Mouse (Mus musculus) heart, embryonic 12.5 days (tissue): ENCODE data around the gene Bod1l. TPM values are rescaled to one million over a fixed set of nuclear protein-coding genes. Genes with fewer than 3 reads are reported as not detected.

Experiments used
- ATAC-seq: fragments of 200-750 bp; cut with Nextera tagmentation; 2 replicates; pipeline ENCODE4 v1.8.0; 2017; ENCODE audit warnings: moderate TSS enrichment, moderate library complexity; ENCODE audit not compliant: insufficient number of reproducible peaks, low FRiP score
- H3K27ac ChIP-seq: fragments of 300-500 bp; sonication (generic); 2 replicates; pipeline ENCODE4 v1.5.1; 2016; ENCODE audit warnings: mild to moderate bottlenecking, moderate library complexity; ENCODE audit not compliant: poor library complexity, severe bottlenecking
- H3K27me3 ChIP-seq: fragments of 300-500 bp; sonication (generic); replicated peaks from 2 replicates; pipeline ENCODE4 v1.6.1; 2016; ENCODE audit warnings: mild to moderate bottlenecking, moderate library complexity
- H3K36me3 ChIP-seq: fragments of 300-500 bp; sonication (generic); 2 replicates; pipeline ENCODE4 v1.6.1; 2016; ENCODE audit warnings: mild to moderate bottlenecking, moderate library complexity
- H3K4me1 ChIP-seq: fragments of 300-500 bp; sonication (generic); replicated peaks from 2 replicates; pipeline ENCODE4 v1.6.1; 2016; ENCODE audit warnings: mild to moderate bottlenecking
- H3K4me2 ChIP-seq: fragments of 300-500 bp; sonication (generic); 2 replicates; pipeline ENCODE4 v1.6.1; 2016; ENCODE audit warnings: mild to moderate bottlenecking, moderate library complexity
- H3K4me3 ChIP-seq: fragments of 300-500 bp; sonication (generic); 2 replicates; pipeline ENCODE4 v1.5.1; 2016; ENCODE audit warnings: mild to moderate bottlenecking
- H3K9ac ChIP-seq: fragments of 300-500 bp; sonication (generic); 2 replicates; pipeline ENCODE4 v1.6.1; 2016; ENCODE audit warnings: mild to moderate bottlenecking, moderate library complexity
- H3K9me3 ChIP-seq: fragments of 300-500 bp; sonication (generic); replicated peaks from 2 replicates; pipeline ENCODE4 v1.6.1; 2016; ENCODE audit warnings: mild to moderate bottlenecking, moderate library complexity
- WGBS: fragments of 180-500 bp; shearing (Covaris S2); methylation state at CpG from one replicate; pipeline ENCODE4 v1.1.7; 2016; 5-methylcytosine and 5-hydroxymethylcytosine counted together
- polyA plus RNA-seq: library from polyadenylated mRNA; unstranded; fragments of >200 nt; fragmentation: Nextera tagmentation; extraction: Ambion mirVana; gene quantifications from 2 replicates; pipeline ENCODE4 v1.2.1, GENCODE M21; 2016

Gene Bod1l
- polyA plus RNA-seq, 1 experiment from 2014 or later, result 17.4 TPM

GRCm38 (mm10) chr5:41801622-41802021 lies 42.5 kb downstream of the Bod1l start:
- no peak for ATAC-seq
- no peaks in the 10 kb centered on the region for H3K4me1 ChIP-seq
- WGBS, result 84% methylated on average over 2 of the region's 2 CpGs
- no peak overlapping the region for H3K4me3 ChIP-seq
- H3K27me3 ChIP-seq, result no peaks in the 10 kb centered on the region
- H3K9me3 ChIP-seq, result no peaks in the 10 kb centered on the region
- no peak overlapping the region for H3K27ac ChIP-seq
- H3K4me2 ChIP-seq, result no peak overlapping the region
- no peak overlapping the region for H3K9ac ChIP-seq
- peaks cover 50% of the 10 kb centered on the region for H3K36me3 ChIP-seq

- Histone ChIP-seq H3K4me3 (no peak overlapping the region), H3K4me2 (no peak overlapping the region), H3K27me3 (no peaks in the 10 kb centered on the region), H3K36me3 (peaks cover 65% of the 10 kb centered on the region), H3K9ac (no peak overlapping the region), H3K27ac (no peak overlapping the region), H3K9me3 (no peaks in the 10 kb centered on the region), H3K4me1 (no peaks in the 10 kb centered on the region)
- ATAC-seq, result no peak
These were observed 49.7 kb downstream of the Bod1l start for GRCm38 (mm10) chr5:41794434-41794833.

GRCm38 (mm10) chr5:41790517-41790916 lies 53.6 kb downstream of the Bod1l start:
- Histone ChIP-seq H3K27ac (no peak overlapping the region), H3K4me2 (no peak overlapping the region), H3K9ac (no peak overlapping the region), H3K4me3 (no peak overlapping the region), H3K9me3 (no peaks in the 10 kb centered on the region), H3K27me3 (no peaks in the 10 kb centered on the region), H3K36me3 (peaks cover 72% of the 10 kb centered on the region), H3K4me1 (no peaks in the 10 kb centered on the region)
- WGBS, result 98% methylated on average over 2 of the region's 2 CpGs
- no peak for ATAC-seq

- H3K4me2 ChIP-seq, result no peak overlapping the region
- ATAC-seq, result no peak
- no peaks in the 10 kb centered on the region for H3K9me3 ChIP-seq
- H3K36me3 ChIP-seq, result peaks cover 70% of the 10 kb centered on the region
- H3K9ac ChIP-seq, result no peak overlapping the region
- no peak overlapping the region for H3K4me3 ChIP-seq
- H3K27me3 ChIP-seq, result no peaks in the 10 kb centered on the region
- no peaks in the 10 kb centered on the region for H3K4me1 ChIP-seq
- 75% methylated on average over 6 of the region's 6 CpGs for WGBS
- H3K27ac ChIP-seq, result no peak overlapping the region
These were observed 55.2 kb downstream of the Bod1l start for GRCm38 (mm10) chr5:41788877-41789276.

- Histone ChIP-seq H3K4me1 (no peaks in the 10 kb centered on the region), H3K9me3 (no peaks in the 10 kb centered on the region), H3K36me3 (peaks cover 22% of the 10 kb centered on the region), H3K27me3 (no peaks in the 10 kb centered on the region), H3K9ac (no peak overlapping the region), H3K4me2 (no peak overlapping the region), H3K27ac (no peak overlapping the region), H3K4me3 (no peak overlapping the region)
- ATAC-seq, result no peak
- 81% methylated on average over 5 of the region's 5 CpGs for WGBS
These were observed 62.2 kb downstream of the Bod1l start for GRCm38 (mm10) chr5:41781890-41782289.

- no peaks in the 10 kb centered on the region for H3K9me3 ChIP-seq
- H3K27me3 ChIP-seq, result no peaks in the 10 kb centered on the region
- H3K4me1 ChIP-seq, result no peaks in the 10 kb centered on the region
- H3K9ac ChIP-seq, result no peak overlapping the region
- H3K36me3 ChIP-seq, result 0 out of 2 replicates have a peak, but pooled peaks cover 3% of the 10 kb centered on the region
- no peak for ATAC-seq
- no peak overlapping the region for H3K27ac ChIP-seq
- WGBS, result 75% methylated on average over 3 of the region's 3 CpGs
- H3K4me3 ChIP-seq, result no peak overlapping the region
- H3K4me2 ChIP-seq, result no peak overlapping the region
These were observed 64.1 kb downstream of the Bod1l start for GRCm38 (mm10) chr5:41780026-41780425.

- no peak overlapping the region for H3K9ac ChIP-seq
- H3K4me2 ChIP-seq, result no peak overlapping the region
- no peak overlapping the region for H3K27ac ChIP-seq
- H3K27me3 ChIP-seq, result no peaks in the 10 kb centered on the region
- no peak for ATAC-seq
- no peaks in the 10 kb centered on the region for H3K9me3 ChIP-seq
- H3K4me1 ChIP-seq, result no peaks in the 10 kb centered on the region
- H3K36me3 ChIP-seq, result no peaks in the 10 kb centered on the region
- H3K4me3 ChIP-seq, result no peak overlapping the region
- WGBS, result 56% methylated on average over 6 of the region's 6 CpGs
These were observed 68.4 kb downstream of the Bod1l start for GRCm38 (mm10) chr5:41775728-41776127.

GRCm38 (mm10) chr5:41775273-41775672 lies 68.8 kb downstream of the Bod1l start:
- Histone ChIP-seq H3K9ac (no peak overlapping the region), H3K36me3 (no peaks in the 10 kb centered on the region), H3K9me3 (no peaks in the 10 kb centered on the region), H3K4me2 (no peak overlapping the region), H3K27ac (no peak overlapping the region), H3K4me3 (no peak overlapping the region), H3K4me1 (no peaks in the 10 kb centered on the region), H3K27me3 (peaks cover 2% of the 10 kb centered on the region; the same call in 1 of the 2 replicates)
- 71% methylated on average over 3 of the region's 3 CpGs for WGBS
- ATAC-seq, result no peak

- ATAC-seq, result no peak
- Histone ChIP-seq H3K4me3 (peak overlapping the region; percentile 40), H3K9ac (no peak overlapping the region)
These were observed 75.6 kb downstream of the Bod1l start for GRCm38 (mm10) chr5:41768382-41769040.

GRCm38 (mm10) chr5:41767296-41768200 lies 76.6 kb downstream of the Bod1l start:
- WGBS, result 2% methylated on average over 33 of the region's 33 CpGs
- Histone ChIP-seq H3K9me3 (no peaks in the 10 kb centered on the region), H3K27me3 (peaks cover 61% of the 10 kb centered on the region), H3K4me2 (peak overlapping the region; percentile 66), H3K36me3 (no peaks in the 10 kb centered on the region), H3K27ac (no peak overlapping the region), H3K4me1 (peaks cover 28% of the 10 kb centered on the region), H3K4me3 (peak overlapping the region; percentile 40), H3K9ac (no peak overlapping the region)
- no peak for ATAC-seq

More at GRCm38 (mm10) chr5:41768382-41769040, 75.6 kb downstream of the Bod1l start:
- Histone ChIP-seq H3K9me3 (no peaks in the 10 kb centered on the region), H3K27me3 (peaks cover 52% of the 10 kb centered on the region), H3K27ac (no peak overlapping the region), H3K4me2 (peak overlapping the region; percentile 66), H3K36me3 (no peaks in the 10 kb centered on the region), H3K4me1 (peaks cover 20% of the 10 kb centered on the region)
- WGBS, result 5% methylated on average over 21 of the region's 21 CpGs

GRCm38 (mm10) chr5:41766406-41767010 lies 77.6 kb downstream of the Bod1l start:
- H3K4me2 ChIP-seq, result no peak overlapping the region
- peaks cover 33% of the 10 kb centered on the region for H3K4me1 ChIP-seq
- ATAC-seq, result no peak
- H3K9me3 ChIP-seq, result no peaks in the 10 kb centered on the region
- no peak overlapping the region for H3K9ac ChIP-seq
- no peaks in the 10 kb centered on the region for H3K36me3 ChIP-seq
- H3K27me3 ChIP-seq, result peaks cover 72% of the 10 kb centered on the region
- WGBS, result 2% methylated on average over 27 of the region's 27 CpGs
- H3K27ac ChIP-seq, result no peak overlapping the region
- no peak overlapping the region for H3K4me3 ChIP-seq
